Mouse (Mus musculus): ENCODE results near the gene Acod1.

Gene Acod1

GRCm38 (mm10) chr14:103072731-103073130 lies 26.0 kb downstream of the Acod1 start:
- no peak for DNase-seq (ENCODE audit: low spot score)

DNA sequence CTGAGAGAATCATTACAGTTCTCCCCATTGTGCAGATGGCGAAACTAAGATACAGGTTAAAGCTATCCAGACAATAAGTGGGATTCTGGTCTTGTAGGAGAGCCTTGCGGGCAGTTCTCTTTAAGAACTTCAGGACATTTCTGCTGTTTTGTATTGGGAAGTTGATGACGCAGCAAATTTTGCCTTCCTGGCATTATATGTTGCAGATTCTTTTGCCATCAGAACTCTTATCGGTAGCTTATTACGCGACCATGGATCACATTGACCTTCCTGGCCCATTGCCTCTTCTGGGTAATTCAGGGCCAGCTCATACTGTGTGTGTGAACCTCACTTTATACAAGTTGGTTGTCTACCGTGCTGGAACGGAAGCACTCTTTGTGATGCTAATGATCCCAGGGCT lies 27.0 kb downstream of the Acod1 start:
- DNase-seq (ENCODE audit: low spot score) = no peak

- no peak for DNase-seq (ENCODE audit: low spot score)
Observed at GRCm38 (mm10) chr14:103075166-103075565, 28.4 kb downstream of the Acod1 start.

DNA sequence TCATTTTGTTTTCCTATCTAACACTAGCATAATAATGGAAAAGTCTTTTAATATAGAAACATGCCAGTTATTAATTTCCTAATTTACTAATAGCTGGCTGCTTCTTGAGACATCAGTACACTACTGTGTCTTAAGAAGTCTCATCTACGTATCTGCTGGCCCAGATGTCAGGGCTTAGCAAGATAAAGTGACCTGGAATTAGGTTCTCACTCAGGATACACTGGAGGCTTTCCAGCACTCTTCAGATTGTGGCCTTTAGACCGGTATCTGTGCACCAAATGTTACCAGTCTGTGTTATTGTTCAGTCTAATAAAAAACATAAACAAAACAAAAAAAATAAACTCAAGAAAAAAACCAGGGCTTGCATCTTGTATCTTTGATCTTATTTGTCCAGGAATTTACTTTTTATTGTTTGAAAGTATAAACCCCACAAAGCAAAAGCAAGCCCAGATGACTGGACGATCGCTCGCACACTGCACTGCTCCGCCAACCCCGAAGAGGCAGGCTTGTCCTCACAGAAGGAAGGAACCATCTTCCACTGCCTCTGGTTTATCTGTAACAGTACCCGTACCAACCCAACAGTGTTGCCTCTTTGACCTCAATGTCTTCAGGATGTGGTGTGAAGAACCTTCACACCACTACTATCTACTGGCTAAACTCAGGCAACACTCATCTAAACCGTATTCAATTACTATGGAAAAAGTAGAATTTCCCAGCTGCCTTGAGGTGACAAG lies 30.7 kb downstream of the Acod1 start:
- no peak for DNase-seq (ENCODE audit: low spot score)

GRCm38 (mm10) chr14:103078006-103078912 lies 31.5 kb downstream of the Acod1 start:
- DNase-seq (ENCODE audit: low spot score) = no peak

DNA sequence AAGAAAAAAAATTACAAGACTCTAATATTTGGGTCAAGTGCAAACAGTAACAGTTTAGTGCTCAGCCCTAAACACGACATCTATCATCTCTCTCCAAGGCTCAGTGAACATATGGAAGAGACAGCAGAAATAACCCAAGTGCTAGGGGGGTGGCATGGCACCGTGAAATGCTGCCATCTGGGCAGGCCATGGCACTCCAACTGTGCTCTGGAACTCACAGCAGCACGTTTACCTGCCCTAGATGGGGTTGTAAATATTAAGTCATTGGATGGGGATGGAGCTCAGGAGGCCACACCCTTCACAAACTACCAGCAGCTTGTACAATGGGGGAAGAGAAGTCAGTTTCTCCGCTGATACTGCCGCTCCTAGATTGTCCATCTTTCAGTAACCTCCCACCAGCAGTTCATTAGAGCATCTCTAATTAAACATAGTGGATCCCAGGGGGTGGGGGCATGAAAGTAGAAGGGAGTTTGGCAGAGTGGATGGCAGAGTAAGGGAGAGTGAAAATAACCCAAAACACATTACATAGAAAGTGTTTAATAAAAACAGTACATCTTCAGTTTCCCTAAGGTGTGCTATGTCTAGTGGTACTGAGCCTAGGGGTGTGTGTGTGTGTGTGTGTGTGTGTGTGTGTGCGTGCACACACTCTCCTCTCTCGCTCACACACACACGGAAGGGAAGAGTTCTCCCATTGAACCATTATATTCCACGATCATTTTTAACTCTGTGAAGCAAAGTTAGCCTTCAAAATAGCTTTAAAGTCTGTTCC lies 32.6 kb downstream of the Acod1 start:
- DNase-seq (ENCODE audit: low spot score) = no peak

DNA sequence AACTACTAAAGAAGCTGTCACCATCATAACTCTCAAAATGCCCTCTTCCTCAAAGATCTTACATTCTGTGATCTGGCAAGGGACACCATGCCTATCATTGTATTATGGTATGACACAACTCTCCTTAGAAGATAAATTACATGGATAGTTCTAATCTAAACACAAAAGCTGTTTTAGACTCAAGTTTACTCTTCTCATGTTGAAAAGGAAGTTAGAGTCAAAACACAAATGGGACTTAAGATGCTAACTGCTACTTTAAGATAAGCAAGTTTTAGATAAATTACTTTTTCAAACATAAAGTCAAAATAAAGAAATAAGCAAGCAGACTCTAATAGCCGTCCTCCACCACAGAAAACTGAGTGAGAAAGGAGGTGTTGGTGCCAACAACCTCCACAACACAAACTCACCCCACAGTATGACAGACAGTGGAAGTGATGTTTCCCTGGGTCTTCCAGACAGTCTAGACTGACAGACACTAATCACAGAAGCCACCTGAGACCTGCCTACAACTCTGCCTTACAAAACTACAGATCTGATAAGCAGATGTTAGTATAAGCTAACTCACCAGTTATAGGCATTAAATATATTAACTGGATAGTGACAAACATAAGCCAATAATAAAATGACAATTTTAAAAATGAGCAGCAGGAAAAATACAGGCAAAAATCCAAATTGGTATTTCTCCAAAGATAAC lies 39.2 kb downstream of the Acod1 start:
- no peak for DNase-seq (ENCODE audit: low spot score)

- DNase-seq (ENCODE audit: low spot score) = no peak
Observed at GRCm38 (mm10) chr14:103086671-103087324, 40.0 kb downstream of the Acod1 start.

DNA sequence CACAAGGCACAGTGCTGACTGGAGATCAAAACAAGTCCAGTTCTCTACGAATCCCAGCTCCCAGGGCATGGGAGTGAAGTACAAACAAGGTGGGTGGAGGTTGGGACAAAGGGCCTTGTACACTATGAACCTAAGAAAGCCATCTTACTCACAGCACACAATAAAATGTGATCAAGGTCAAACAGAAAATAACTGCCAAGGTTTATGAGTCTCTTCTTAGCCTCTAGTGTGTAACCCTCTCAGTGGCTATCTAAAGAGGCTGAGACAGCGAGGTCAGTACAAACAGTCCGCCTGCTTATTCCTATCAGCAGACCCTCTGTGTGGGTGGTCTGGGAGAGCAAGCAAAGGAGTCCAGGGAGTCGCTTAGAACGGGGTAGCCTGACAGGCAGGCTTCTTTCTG lies 41.1 kb downstream of the Acod1 start:
- DNase-seq (ENCODE audit: low spot score) = no peak

DNA sequence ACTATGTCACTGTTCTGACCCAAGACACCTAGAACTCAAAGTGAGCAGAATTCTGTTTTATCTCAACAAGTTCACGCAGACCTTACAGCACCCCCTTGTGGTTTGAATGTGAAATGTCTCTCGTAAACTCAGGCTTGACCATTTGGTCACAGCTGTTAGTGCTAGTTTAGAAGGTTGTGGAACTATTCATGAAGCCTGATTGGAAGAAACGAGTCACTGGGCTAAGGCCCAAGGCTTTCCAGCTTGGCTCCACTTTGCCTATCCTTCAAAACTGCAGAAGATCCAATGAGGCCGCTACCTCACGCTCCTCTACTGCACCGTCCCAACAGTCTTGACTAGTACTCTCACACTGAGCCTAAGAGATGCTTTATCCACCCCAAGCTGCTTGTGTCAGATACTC lies 41.8 kb downstream of the Acod1 start:
- DNase-seq (ENCODE audit: low spot score) = no peak

GRCm38 (mm10) chr14:103093236-103093635 lies 46.5 kb downstream of the Acod1 start:
- DNase-seq (ENCODE audit: low spot score) = no peak

GRCm38 (mm10) chr14:103093670-103094069 lies 46.9 kb downstream of the Acod1 start:
- no peak for DNase-seq (ENCODE audit: low spot score)

GRCm38 (mm10) chr14:103095036-103095435 lies 48.3 kb downstream of the Acod1 start:
- DNase-seq (ENCODE audit: low spot score) = no peak

- no peak for DNase-seq (ENCODE audit: low spot score)
Observed at GRCm38 (mm10) chr14:103095826-103096225, 49.0 kb downstream of the Acod1 start.

- DNase-seq (ENCODE audit: low spot score) = no peak
Observed at GRCm38 (mm10) chr14:103096621-103097020, 49.8 kb downstream of the Acod1 start.

DNA sequence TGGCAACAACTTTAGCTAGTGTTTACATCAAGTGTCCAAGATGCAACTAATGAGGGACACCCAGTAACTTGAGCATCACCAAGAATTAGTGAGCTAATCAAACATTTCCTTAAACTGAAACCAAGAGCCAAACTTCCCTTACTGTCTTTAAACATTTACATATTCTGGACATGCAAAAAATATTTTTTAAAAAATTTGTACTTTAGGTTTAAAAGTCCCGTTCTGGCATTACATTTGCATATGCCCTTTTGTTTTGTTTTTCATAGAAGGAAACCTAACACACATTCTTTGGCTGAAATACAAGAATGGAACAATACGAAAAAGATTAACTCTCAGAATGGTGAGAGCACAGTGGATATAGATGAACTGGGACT lies 51.4 kb downstream of the Acod1 start:
- no peak for DNase-seq (ENCODE audit: low spot score)

DNA sequence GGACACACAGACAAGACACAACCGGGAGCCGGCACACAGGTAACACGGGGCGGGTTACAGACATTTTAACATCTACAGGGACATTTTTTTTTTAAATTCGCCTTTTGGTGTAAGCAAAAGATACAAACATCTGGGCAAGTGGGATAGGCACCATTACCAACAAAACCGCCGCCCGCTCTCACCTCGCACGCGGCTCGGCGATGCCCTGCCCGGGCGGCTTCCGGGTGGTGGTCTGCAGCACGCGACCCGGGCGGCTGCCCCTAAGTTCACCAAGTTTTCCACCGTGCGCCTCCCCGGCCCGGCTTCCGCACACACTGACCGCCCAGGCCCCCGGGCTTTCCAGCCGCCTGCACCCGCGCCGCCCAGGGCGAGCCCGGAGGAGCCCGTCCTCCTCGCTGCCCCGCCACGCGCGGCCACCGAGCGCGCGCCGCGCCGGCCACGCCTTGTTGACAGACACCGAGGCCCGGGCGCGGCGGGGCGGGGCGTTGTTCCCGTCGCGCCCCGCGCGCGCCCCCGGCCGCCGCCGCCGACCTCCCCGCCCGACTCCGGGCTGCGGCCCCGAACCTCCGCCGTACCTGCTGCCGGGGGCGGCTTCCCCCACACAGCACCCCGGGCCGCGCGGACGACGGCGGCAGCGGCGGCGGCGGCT lies 51.9 kb downstream of the Acod1 start:
- no peak for DNase-seq (ENCODE audit: low spot score)

- peak; percentile 59 for DNase-seq (ENCODE audit: low spot score)
Observed at GRCm38 (mm10) chr14:103099238-103099933, 52.6 kb downstream of the Acod1 start, which contains the start of gene Fbxl3. Gene Fbxl3, minus strand, starts transcription at chr14:103099566.

DNA sequence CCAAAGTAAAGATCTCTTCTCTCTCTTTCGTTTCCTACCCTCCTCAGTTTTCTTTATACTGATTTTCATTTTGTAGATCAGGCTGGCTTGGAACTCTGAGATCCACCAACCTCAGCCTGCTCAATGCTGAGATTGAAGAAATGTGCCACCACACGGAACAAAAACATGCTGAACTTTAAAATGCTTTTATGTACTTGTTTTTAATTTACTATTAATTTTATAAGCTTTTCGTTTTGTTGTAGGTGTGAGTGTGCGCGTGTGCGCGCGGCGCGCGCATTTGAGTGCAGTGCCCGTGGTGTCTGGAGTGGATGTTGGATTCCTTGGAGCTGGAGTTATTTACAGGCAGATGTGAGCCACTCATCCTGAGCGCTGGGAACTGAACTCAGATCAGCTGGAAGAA lies 53.5 kb downstream of the Acod1 start:
- DNase-seq (ENCODE audit: low spot score) = no peak

DNA sequence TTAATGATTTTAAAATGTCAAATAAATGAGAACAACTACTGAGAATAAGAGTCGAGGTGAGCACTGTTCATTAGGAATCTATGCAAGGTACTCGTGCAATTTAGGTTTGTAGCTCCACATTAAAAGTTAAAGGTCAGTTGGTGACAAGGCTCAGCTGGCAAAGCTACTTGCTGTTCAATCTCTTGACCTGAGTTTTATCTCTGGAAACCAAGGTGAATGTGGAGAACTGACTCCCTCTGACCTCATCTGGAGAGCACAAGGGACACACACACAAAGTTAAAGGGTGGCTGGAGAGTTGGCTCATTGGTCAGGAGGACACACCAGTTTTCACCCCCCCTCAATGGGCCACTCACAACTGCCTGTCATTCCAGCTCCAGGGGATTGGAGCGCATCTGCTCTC lies 54.4 kb downstream of the Acod1 start:
- no peak for DNase-seq (ENCODE audit: low spot score)
